Mouse (Mus musculus): ENCODE measurements around the gene Myef2.
A peak's percentile ranks its signal among the peaks of the same experiment; 100 is the strongest.
"Not testable (repeated sequence)": the region's sequence is repeated elsewhere in the genome, so short reads cannot be mapped to it uniquely, and the experiment has no call there.

Myef2 gene

GRCm38 (mm10) chr2:125123477-125123852 is at the start of gene Myef2:
Myef2 (minus strand) TSS chr2:125123661.
- peak; percentile 78 for DNase-seq

GRCm38 (mm10) chr2:125162012-125162470 is 38.6 kb upstream of the Myef2 start:
- DNase-seq = no peak

- no peak for DNase-seq
Observed at GRCm38 (mm10) chr2:125155504-125155903, 32.0 kb upstream of the Myef2 start.

- no peak for DNase-seq
Observed at GRCm38 (mm10) chr2:125154294-125154693, 30.8 kb upstream of the Myef2 start.

- DNase-seq = no peak
Observed at GRCm38 (mm10) chr2:125152388-125152787, 28.9 kb upstream of the Myef2 start, which contains the start of gene Slc12a1. Slc12a1 (plus strand) TSS chr2:125152505.

- no peak for DNase-seq
Observed at GRCm38 (mm10) chr2:125142336-125142735, 18.9 kb upstream of the Myef2 start.

- no peak for DNase-seq
Observed at GRCm38 (mm10) chr2:125136846-125137245, 13.4 kb upstream of the Myef2 start.

- peak; percentile 44 for DNase-seq
Observed at GRCm38 (mm10) chr2:125135903-125136811, 12.7 kb upstream of the Myef2 start, which contains the start of gene Ctxn2. Ctxn2 (plus strand) TSS chr2:125136692.

GRCm38 (mm10) chr2:125134113-125134512 is 10.7 kb upstream of the Myef2 start:
- no peak for DNase-seq

- DNase-seq = no peak
Observed at GRCm38 (mm10) chr2:125126792-125127191, 3.3 kb upstream of the Myef2 start.

GRCm38 (mm10) chr2:125125824-125126223 is 2.4 kb upstream of the Myef2 start:
- no peak for DNase-seq

GRCm38 (mm10) chr2:125122624-125123476 is 611 bp downstream of the Myef2 start:
- DNase-seq = peak; percentile 75

- DNase-seq = no peak
Observed at GRCm38 (mm10) chr2:125122288-125122623, 1.2 kb downstream of the Myef2 start.

GRCm38 (mm10) chr2:125119381-125120110 is 3.9 kb downstream of the Myef2 start:
- DNase-seq = no peak

- not testable (repeated sequence) for DNase-seq
Observed at GRCm38 (mm10) chr2:125106536-125106935, 16.9 kb downstream of the Myef2 start.

GRCm38 (mm10) chr2:125104491-125104890 is 19.0 kb downstream of the Myef2 start:
- DNase-seq = not testable (repeated sequence)

GRCm38 (mm10) chr2:125092123-125092522 is 31.3 kb downstream of the Myef2 start:
- not testable (repeated sequence) for DNase-seq

- no peak for DNase-seq
Observed at GRCm38 (mm10) chr2:125088757-125089156, 34.7 kb downstream of the Myef2 start.

- no peak for DNase-seq
Observed at GRCm38 (mm10) chr2:125083879-125084278, 39.6 kb downstream of the Myef2 start.

- no peak for DNase-seq
Observed at GRCm38 (mm10) chr2:125073056-125073780, 50.2 kb downstream of the Myef2 start.

- no peak for DNase-seq
Observed at GRCm38 (mm10) chr2:125068696-125069095, 54.8 kb downstream of the Myef2 start.

- DNase-seq = no peak
Observed at GRCm38 (mm10) chr2:125067894-125068293, 55.6 kb downstream of the Myef2 start, which contains the start of gene Slc24a5. Slc24a5 (plus strand) TSS chr2:125068124.
